Mouse (Mus musculus) erythroblast, embryonic 14.5 days (primary cell): Measurements from ENCODE around the gene BC004004. TPM values are rescaled to one million over a fixed set of nuclear protein-coding genes. Genes with fewer than 3 reads are reported as not detected.

Experiments used
- H3K27me3 ChIP-seq: 2 replicates; pipeline ENCODE4 v1.6.1; 2012; ENCODE audit warnings: inconsistent platforms; ENCODE audit not compliant: control insufficient read depth
- H3K36me3 ChIP-seq: 2 replicates; pipeline ENCODE4 v1.6.1; 2012; ENCODE audit warnings: mild to moderate bottlenecking, inconsistent platforms; ENCODE audit not compliant: control insufficient read depth
- H3K4me1 ChIP-seq: 2 replicates; pipeline ENCODE4 v1.6.1; 2012; ENCODE audit warnings: inconsistent platforms; ENCODE audit not compliant: control insufficient read depth
- H3K4me3 ChIP-seq: replicated peaks from 2 replicates; pipeline ENCODE3; 2012; ENCODE audit warnings: moderate library complexity, mild to moderate bottlenecking, inconsistent platforms
- H3K9me3 ChIP-seq: 2 replicates; pipeline ENCODE4 v1.6.1; 2012; ENCODE audit warnings: low read length, inconsistent platforms, mixed read lengths; ENCODE audit not compliant: control insufficient read depth
- GATA1 ChIP-seq: IDR thresholded peaks from 2 replicates; pipeline ENCODE4 v1.6.1; 2012; ENCODE audit warnings: low read length, inconsistent platforms, mixed read lengths
- TAL1 ChIP-seq: IDR thresholded peaks from 3 replicates; pipeline ENCODE4 v1.6.1; 2012; ENCODE audit warnings: low read length, inconsistent platforms, mixed read lengths
- polyA plus RNA-seq: library from polyadenylated mRNA; stranded (reverse); fragments of >175 nt; gene quantifications from 2 replicates; pipeline ENCODE4 v1.2.3, GENCODE M21; 2012

Gene BC004004
- polyA plus RNA-seq, 1 experiment = 2.0 TPM

- H3K27me3 ChIP-seq = no peaks in the 10 kb centered on the region
- H3K4me1 ChIP-seq = peaks cover 20% of the 10 kb centered on the region
- no peak overlapping the region for H3K4me3 ChIP-seq
- TF ChIP-seq GATA1 = no peak
- no peak for TF ChIP-seq TAL1
- H3K36me3 ChIP-seq = peaks cover 78% of the 10 kb centered on the region
- no peaks in the 10 kb centered on the region for H3K9me3 ChIP-seq
Measured at GRCm38 (mm10) chr17:29337979-29338823, 69.6 kb downstream of the BC004004 start.

GRCm38 (mm10) chr17:29339170-29339768, 70.7 kb downstream of the BC004004 start:
- Histone ChIP-seq H3K4me3 (no peak overlapping the region), H3K36me3 (peaks cover 78% of the 10 kb centered on the region), H3K9me3 (no peaks in the 10 kb centered on the region), H3K27me3 (no peaks in the 10 kb centered on the region), H3K4me1 (peaks cover 22% of the 10 kb centered on the region)
- TF ChIP-seq TAL1 (no peak), GATA1 (no peak)

- no peaks in the 10 kb centered on the region for H3K27me3 ChIP-seq
- TF ChIP-seq TAL1 (no peak), GATA1 (no peak)
- H3K4me1 ChIP-seq = peaks cover 24% of the 10 kb centered on the region
- peaks cover 76% of the 10 kb centered on the region for H3K36me3 ChIP-seq
- H3K9me3 ChIP-seq = no peaks in the 10 kb centered on the region
- H3K4me3 ChIP-seq = no peak overlapping the region
Measured at GRCm38 (mm10) chr17:29340406-29341261, 72.0 kb downstream of the BC004004 start.

GRCm38 (mm10) chr17:29341591-29342003, 73.0 kb downstream of the BC004004 start:
- H3K27me3 ChIP-seq = no peaks in the 10 kb centered on the region
- no peaks in the 10 kb centered on the region for H3K9me3 ChIP-seq
- TF ChIP-seq GATA1 (no peak), TAL1 (no peak)
- H3K4me1 ChIP-seq = peaks cover 33% of the 10 kb centered on the region
- no peak overlapping the region for H3K4me3 ChIP-seq
- peaks cover 69% of the 10 kb centered on the region for H3K36me3 ChIP-seq

GRCm38 (mm10) chr17:29342010-29342910, 73.7 kb downstream of the BC004004 start:
- TF ChIP-seq GATA1 (no peak), TAL1 (no peak)
- H3K4me3 ChIP-seq = no peak overlapping the region
- H3K27me3 ChIP-seq = no peaks in the 10 kb centered on the region
- peaks cover 40% of the 10 kb centered on the region for H3K4me1 ChIP-seq
- H3K9me3 ChIP-seq = no peaks in the 10 kb centered on the region
- H3K36me3 ChIP-seq = peaks cover 62% of the 10 kb centered on the region

- Histone ChIP-seq H3K4me1 (peaks cover 48% of the 10 kb centered on the region), H3K9me3 (no peaks in the 10 kb centered on the region), H3K27me3 (no peaks in the 10 kb centered on the region), H3K36me3 (peaks cover 54% of the 10 kb centered on the region), H3K4me3 (no peak overlapping the region)
- TF ChIP-seq TAL1 (no peak), GATA1 (no peak)
Measured at GRCm38 (mm10) chr17:29343241-29343640, 74.7 kb downstream of the BC004004 start.

GRCm38 (mm10) chr17:29345272-29345671, 76.7 kb downstream of the BC004004 start:
- Histone ChIP-seq H3K9me3 (no peaks in the 10 kb centered on the region), H3K4me3 (no peak overlapping the region), H3K4me1 (peaks cover 51% of the 10 kb centered on the region), H3K36me3 (peaks cover 34% of the 10 kb centered on the region), H3K27me3 (no peaks in the 10 kb centered on the region)
- TF ChIP-seq TAL1 (no peak), GATA1 (no peak)

- no peaks in the 10 kb centered on the region for H3K9me3 ChIP-seq
- H3K4me3 ChIP-seq = peak overlapping the region; percentile 77
- no peaks in the 10 kb centered on the region for H3K27me3 ChIP-seq
- peaks cover 28% of the 10 kb centered on the region for H3K36me3 ChIP-seq
- no peak for TF ChIP-seq TAL1
- TF ChIP-seq GATA1 = no peak
- H3K4me1 ChIP-seq = peaks cover 46% of the 10 kb centered on the region
Measured at GRCm38 (mm10) chr17:29346496-29347125, 78.0 kb downstream of the BC004004 start.
